15 mouse cellular contexts compared by ENCODE assay signal in genomic region chr12:33197746-33198145, GRCm38 (mm10). TPM values are rescaled to one million over a fixed set of nuclear protein-coding genes. Genes with fewer than 3 reads are reported as not detected.
DNase-seq lines count a peak whose midpoint lies in the region; TF ChIP-seq lines count a peak whose summit lies in the region.
"Had no signal": no experiment of that assay in that cellular context is flagged by ENCODE, and none has a peak within 500 bp of the region (broad histone marks: within the 10 kb centered on the region; RNA-seq: fewer than 3 reads in every experiment).

No protein-coding gene starts in this region.

- DNase-seq in heart, adult 2 months, result peak; percentile 43 to 68
- no peak for DNase-seq in heart, embryonic 10.5 days (ENCODE audit: low spot score)
- peak; percentile 50 for DNase-seq in cerebellum, adult 9-10 months
- DNase-seq in cerebellum, postnatal 36 days, result peak; percentile 42 to 44
- peak; percentile 49 to 64 for DNase-seq in heart, postnatal 14 days
- no peak for DNase-seq in layer of hippocampus, adult 8-10 months (ENCODE audit: low spot score in 2 of 2)
- DNase-seq in urinary bladder, postnatal 36 days (ENCODE audit: low spot score in 2 of 2), result no peak
- DNase-seq: lung, postnatal 10 days; right cerebral cortex, postnatal 4 days had no signal

- H3K36me3 ChIP-seq in heart, adult 2 months (ENCODE audit: control insufficient read depth, insufficient read depth, low read length), result no peaks in the 10 kb centered on the region
- H3K36me3 ChIP-seq in heart, embryonic 10.5 days, result peaks cover 4% of the 10 kb centered on the region; the same call in 1 of the 2 replicates
- H3K36me3 ChIP-seq: heart, embryonic 15.5 days had no signal

- H3K9ac ChIP-seq in heart, adult 2 months (ENCODE audit: low read depth, low read length), result no peak overlapping the region
- H3K9ac ChIP-seq: heart, embryonic 15.5 days; liver, embryonic 14.5 days had no signal

- no peak overlapping the region for H3K27ac ChIP-seq in heart, adult 2 months
- H3K27ac ChIP-seq in heart, embryonic 10.5 days, result no peak overlapping the region
- H3K27ac ChIP-seq: heart, embryonic 15.5 days; layer of hippocampus, adult 2 months; limb, embryonic 10.5 days; liver, embryonic 14.5 days had no signal

- TF ChIP-seq EP300 in heart, adult 2 months (IDR thresholded peaks at IDR 0.05; ENCODE audit: insufficient read depth, low read depth, low read length), result no peak

- TF ChIP-seq POLR2A in heart, adult 2 months (IDR thresholded peaks at IDR 0.05; ENCODE audit: insufficient read depth, low read depth, low read length), result no peak

- intact Hi-C loops in heart, adult 2 months (cut with DNase I), result loop anchor here (5.0 kb wide), 1 partner anchor 50 kb away; no protein-coding TSS in a partner anchor
- intact Hi-C loops in heart, postnatal 14 days (cut with DNase I), result no loop called here

- no peaks in the 10 kb centered on the region for H3K79me2 ChIP-seq in heart, adult 2 months (replicated peaks; ENCODE audit: control insufficient read depth, insufficient read depth, low read length)

- no peaks in the 10 kb centered on the region for H3K27me3 ChIP-seq in heart, adult 2 months (ENCODE audit: control insufficient read depth, insufficient read depth, low read length)
- no peaks in the 10 kb centered on the region for H3K27me3 ChIP-seq in heart, embryonic 10.5 days (ENCODE audit: insufficient read depth, poor library complexity, severe bottlenecking)
- H3K27me3 ChIP-seq: CH12.LX; heart, embryonic 15.5 days had no signal

- H3K4me3 ChIP-seq in heart, adult 2 months, result no peak overlapping the region
- no peak overlapping the region for H3K4me3 ChIP-seq in heart, embryonic 10.5 days
- H3K4me3 ChIP-seq: heart, embryonic 15.5 days; layer of hippocampus, adult 2 months; limb, embryonic 10.5 days; myocyte had no signal

- H3K9me3 ChIP-seq in heart, embryonic 10.5 days, result no peaks in the 10 kb centered on the region
- H3K9me3 ChIP-seq: heart, embryonic 15.5 days; limb, embryonic 10.5 days had no signal

- WGBS in heart, adult 2 months, result 62% methylated on average over 6 of the region's 6 CpGs
- 85% methylated on average over 6 of the region's 6 CpGs for WGBS in heart, embryonic 10.5 days

- peaks cover 11% of the 10 kb centered on the region for H3K4me1 ChIP-seq in heart, adult 2 months (ENCODE audit: control insufficient read depth, insufficient read depth, low read length)
- peaks cover 28% of the 10 kb centered on the region for H3K4me1 ChIP-seq in heart, embryonic 10.5 days

- TF ChIP-seq CTCF in heart, adult 2 months (IDR thresholded peaks at IDR 0.05), result no peak

RNA-seq across cellular contexts. Expression of gene Atxn7l1, which starts 50.3 kb away (rescaled TPM):
- 10 to 100 TPM; 18.8 to 19.0 TPM for total RNA-seq in heart, adult 2 months (2021)
- polyA plus RNA-seq in heart, adult 2 months (2012; rRNA removed), result 21.6 and 23.6 TPM in 2 replicates
- 11.5 and 13.6 TPM in 2 replicates for polyA plus RNA-seq in heart, embryonic 10.5 days (2016; fragmentation: Nextera tagmentation; extraction: Ambion mirVana)
- total RNA-seq in heart, postnatal 14 days (2021), result 10 to 100 TPM; 17.1 to 18.6 TPM
- total RNA-seq in layer of hippocampus, adult 8-10 months (2022), result 10 to 100 TPM; 56.9 to 65.7 (median 60.7) TPM

Comparison
In these comparisons a context has a peak if more than half of its experiments do, and no peak if none do; other contexts are left out.
1. DNase-seq: peak in heart, adult 2 months (2 of 2), cerebellum, adult 9-10 months (single experiment), cerebellum, postnatal 36 days (2 of 2) and heart, postnatal 14 days (2 of 2); none in heart, embryonic 10.5 days (single experiment), layer of hippocampus, adult 8-10 months (0 of 2) and urinary bladder, postnatal 36 days (0 of 2).